Mouse (Mus musculus) liver, embryonic 15.5 days (tissue): ENCODE results near the gene Ndrg3. TPM values are rescaled to one million over a fixed set of nuclear protein-coding genes. Genes with fewer than 3 reads are reported as not detected.

ENCODE experiments used
- ATAC-seq: fragments of 200-750 bp; cut with Nextera tagmentation; 2 replicates; pipeline ENCODE4 v1.8.0; 2017; ENCODE audit warnings: moderate number of reproducible peaks, mild to moderate bottlenecking, moderate library complexity; ENCODE audit not compliant: insufficient read depth
- H3K27ac ChIP-seq: fragments of 300-500 bp; sonication (generic); replicated peaks from 2 replicates; pipeline ENCODE4 v1.5.1; 2015; ENCODE audit warnings: mild to moderate bottlenecking, inconsistent platforms
- H3K27me3 ChIP-seq: fragments of 300-500 bp; sonication (generic); 2 replicates; pipeline ENCODE4 v1.6.1; 2015; ENCODE audit warnings: mild to moderate bottlenecking, inconsistent platforms
- H3K36me3 ChIP-seq: fragments of 300-500 bp; sonication (generic); replicated peaks from 2 replicates; pipeline ENCODE4 v1.6.1; 2015; ENCODE audit warnings: moderate library complexity, mild to moderate bottlenecking, inconsistent platforms
- H3K4me1 ChIP-seq: fragments of 300-500 bp; sonication (generic); replicated peaks from 2 replicates; pipeline ENCODE4 v1.6.1; 2015; ENCODE audit warnings: inconsistent platforms
- H3K4me2 ChIP-seq: fragments of 300-500 bp; sonication (generic); 2 replicates; pipeline ENCODE4 v1.6.1; 2015; ENCODE audit warnings: moderate library complexity, mild to moderate bottlenecking, inconsistent platforms
- H3K4me3 ChIP-seq: fragments of 300-500 bp; sonication (generic); replicated peaks from 2 replicates; pipeline ENCODE4 v1.5.1; 2015; ENCODE audit warnings: mild to moderate bottlenecking, inconsistent platforms
- H3K9ac ChIP-seq: fragments of 300-500 bp; sonication (generic); 2 replicates; pipeline ENCODE4 v1.6.1; 2015; ENCODE audit warnings: moderate library complexity, mild to moderate bottlenecking, inconsistent platforms
- H3K9me3 ChIP-seq: fragments of 300-500 bp; sonication (generic); replicated peaks from 2 replicates; pipeline ENCODE4 v1.6.1; 2016; ENCODE audit warnings: inconsistent platforms
- WGBS: fragments of 180-500 bp; shearing (Covaris S2); methylation state at CpG from one replicate; pipeline ENCODE4 v1.1.7; 2015; ENCODE audit warnings: mixed read lengths; ENCODE audit not compliant: insufficient replicate concordance; 5-methylcytosine and 5-hydroxymethylcytosine counted together
- polyA plus RNA-seq: library from polyadenylated mRNA; unstranded; fragments of >200 nt; fragmentation: Nextera tagmentation; extraction: Ambion mirVana; gene quantifications from 2 replicates; pipeline ENCODE4 v1.2.1, GENCODE M21; 2015

Gene Ndrg3
- polyA plus RNA-seq, 1 experiment from 2014 or later, result 32.9 TPM

- ATAC-seq, result no peak
Observed at GRCm38 (mm10) chr2:156996576-156996975, 4.7 kb upstream of the Ndrg3 start.

GRCm38 (mm10) chr2:156990727-156991431, 977 bp downstream of the Ndrg3 start:
- 4% methylated on average over 16 of the region's 16 CpGs for WGBS
- peak overlapping the region; percentile 99 for H3K4me3 ChIP-seq
- H3K27ac ChIP-seq, result peak overlapping the region; percentile 94
- no peaks in the 10 kb centered on the region for H3K27me3 ChIP-seq
- H3K4me1 ChIP-seq, result peaks cover 45% of the 10 kb centered on the region
- ATAC-seq, result no peak
- peak overlapping the region; percentile 99 for H3K9ac ChIP-seq
- peak overlapping the region; percentile 88 for H3K4me2 ChIP-seq
- H3K36me3 ChIP-seq, result peaks cover 30% of the 10 kb centered on the region
- no peaks in the 10 kb centered on the region for H3K9me3 ChIP-seq

More at GRCm38 (mm10) chr2:156996576-156996975, 4.7 kb upstream of the Ndrg3 start:
- WGBS, result 66% methylated on average over 6 of the region's 6 CpGs
- Histone ChIP-seq H3K27me3 (no peaks in the 10 kb centered on the region), H3K4me3 (no peak overlapping the region), H3K4me2 (no peak overlapping the region), H3K36me3 (peaks cover 87% of the 10 kb centered on the region), H3K9ac (no peak overlapping the region), H3K4me1 (peaks cover 8% of the 10 kb centered on the region), H3K27ac (no peak overlapping the region), H3K9me3 (no peaks in the 10 kb centered on the region)

GRCm38 (mm10) chr2:156987316-156987715, 4.5 kb downstream of the Ndrg3 start:
- Histone ChIP-seq H3K9ac (no peak overlapping the region), H3K4me3 (no peak overlapping the region), H3K27me3 (no peaks in the 10 kb centered on the region), H3K4me2 (no peak overlapping the region), H3K4me1 (peaks cover 58% of the 10 kb centered on the region), H3K36me3 (0 out of 2 replicates have a peak, but pooled peaks cover 2% of the 10 kb centered on the region), H3K9me3 (no peaks in the 10 kb centered on the region), H3K27ac (no peak overlapping the region)
- no peak for ATAC-seq
- WGBS, result 41% methylated on average over 3 of the region's 3 CpGs

- Histone ChIP-seq H3K27me3 (no peaks in the 10 kb centered on the region), H3K9me3 (no peaks in the 10 kb centered on the region), H3K9ac (0 out of 2 replicates have a peak overlapping the region, but pooled peaks have one; percentile 20), H3K4me3 (0 out of 2 replicates have a peak overlapping the region, but pooled peaks have one; percentile 1), H3K4me1 (peaks cover 40% of the 10 kb centered on the region), H3K36me3 (peaks cover 6% of the 10 kb centered on the region; the same call in 1 of the 2 replicates), H3K27ac (peak overlapping the region; percentile 93), H3K4me2 (peak overlapping the region; percentile 59)
- ATAC-seq, result peak; percentile 96
- WGBS, result 19% methylated on average over 2 of the region's 2 CpGs
Observed at GRCm38 (mm10) chr2:156982864-156983263, 9.0 kb downstream of the Ndrg3 start.

- no peak overlapping the region for H3K4me2 ChIP-seq
- no peaks in the 10 kb centered on the region for H3K9me3 ChIP-seq
- peaks cover 30% of the 10 kb centered on the region for H3K4me1 ChIP-seq
- no peak overlapping the region for H3K9ac ChIP-seq
- ATAC-seq, result no peak
- H3K27me3 ChIP-seq, result no peaks in the 10 kb centered on the region
- peaks cover 9% of the 10 kb centered on the region; the same call in 1 of the 2 replicates for H3K36me3 ChIP-seq
- no peak overlapping the region for H3K4me3 ChIP-seq
- H3K27ac ChIP-seq, result no peak overlapping the region; the same call in 1 of the 2 replicates
- 66% methylated on average over 4 of the region's 4 CpGs for WGBS
Observed at GRCm38 (mm10) chr2:156981291-156981690, 10.6 kb downstream of the Ndrg3 start.

- H3K9me3 ChIP-seq, result no peaks in the 10 kb centered on the region
- H3K27ac ChIP-seq, result no peak overlapping the region
- peaks cover 30% of the 10 kb centered on the region for H3K4me1 ChIP-seq
- 69% methylated on average over 2 of the region's 2 CpGs for WGBS
- no peak for ATAC-seq
- no peak overlapping the region for H3K4me2 ChIP-seq
- no peak overlapping the region for H3K9ac ChIP-seq
- H3K4me3 ChIP-seq, result no peak overlapping the region
- H3K27me3 ChIP-seq, result no peaks in the 10 kb centered on the region
- peaks cover 9% of the 10 kb centered on the region; the same call in 1 of the 2 replicates for H3K36me3 ChIP-seq
Observed at GRCm38 (mm10) chr2:156980059-156980458, 11.8 kb downstream of the Ndrg3 start.

- H3K4me1 ChIP-seq, result peaks cover 12% of the 10 kb centered on the region
- H3K4me2 ChIP-seq, result no peak overlapping the region
- H3K36me3 ChIP-seq, result peaks cover 7% of the 10 kb centered on the region; the same call in 1 of the 2 replicates
- no peak overlapping the region for H3K4me3 ChIP-seq
- no peaks in the 10 kb centered on the region for H3K27me3 ChIP-seq
- no peak for ATAC-seq
- H3K27ac ChIP-seq, result no peak overlapping the region
- H3K9me3 ChIP-seq, result no peaks in the 10 kb centered on the region
- H3K9ac ChIP-seq, result no peak overlapping the region
Observed at GRCm38 (mm10) chr2:156976711-156977110, 15.1 kb downstream of the Ndrg3 start.

GRCm38 (mm10) chr2:156974967-156975366, 16.9 kb downstream of the Ndrg3 start:
- WGBS, result 39% methylated on average over 2 of the region's 2 CpGs
- no peaks in the 10 kb centered on the region for H3K27me3 ChIP-seq

GRCm38 (mm10) chr2:156973316-156974100, 18.3 kb downstream of the Ndrg3 start:
- 78% methylated on average over 5 of the region's 5 CpGs for WGBS
- H3K27me3 ChIP-seq, result no peaks in the 10 kb centered on the region
- no peak overlapping the region for H3K27ac ChIP-seq
- H3K4me3 ChIP-seq, result no peak overlapping the region
- H3K4me2 ChIP-seq, result no peak overlapping the region
- H3K9ac ChIP-seq, result no peak overlapping the region
- H3K36me3 ChIP-seq, result peaks cover 18% of the 10 kb centered on the region
- H3K4me1 ChIP-seq, result peaks cover 10% of the 10 kb centered on the region; the same call in 1 of the 2 replicates
- no peaks in the 10 kb centered on the region for H3K9me3 ChIP-seq
- ATAC-seq, result no peak

More at GRCm38 (mm10) chr2:156974967-156975366, 16.9 kb downstream of the Ndrg3 start:
- Histone ChIP-seq H3K4me1 (peaks cover 10% of the 10 kb centered on the region; the same call in 1 of the 2 replicates), H3K36me3 (peaks cover 13% of the 10 kb centered on the region; the same call in 1 of the 2 replicates), H3K4me2 (no peak overlapping the region), H3K9me3 (no peaks in the 10 kb centered on the region), H3K9ac (no peak overlapping the region), H3K27ac (no peak overlapping the region; the same call in 1 of the 2 replicates), H3K4me3 (no peak overlapping the region)
- ATAC-seq, result no peak

GRCm38 (mm10) chr2:156970253-156970652, 21.6 kb downstream of the Ndrg3 start:
- Histone ChIP-seq H3K4me1 (peaks cover 17% of the 10 kb centered on the region), H3K4me3 (no peak overlapping the region), H3K27me3 (no peaks in the 10 kb centered on the region), H3K9me3 (no peaks in the 10 kb centered on the region), H3K27ac (no peak overlapping the region), H3K36me3 (peaks cover 22% of the 10 kb centered on the region), H3K4me2 (no peak overlapping the region), H3K9ac (no peak overlapping the region)
- ATAC-seq, result no peak
- WGBS, result 64% methylated on average over 7 of the region's 7 CpGs

- no peak for ATAC-seq
- WGBS, result 81% methylated on average over 4 of the region's 4 CpGs
- peaks cover 30% of the 10 kb centered on the region for H3K36me3 ChIP-seq
Observed at GRCm38 (mm10) chr2:156968501-156968900, 23.4 kb downstream of the Ndrg3 start.

More at GRCm38 (mm10) chr2:156968501-156968900, 23.4 kb downstream of the Ndrg3 start:
- H3K4me1 ChIP-seq, result peaks cover 14% of the 10 kb centered on the region
- no peaks in the 10 kb centered on the region for H3K9me3 ChIP-seq
- no peaks in the 10 kb centered on the region for H3K27me3 ChIP-seq
- no peak overlapping the region for H3K4me2 ChIP-seq
- no peak overlapping the region for H3K4me3 ChIP-seq
- no peak overlapping the region for H3K9ac ChIP-seq
- H3K27ac ChIP-seq, result no peak overlapping the region
